ENCODE assay signal across 10 mouse cellular contexts in the genomic region with DNA sequence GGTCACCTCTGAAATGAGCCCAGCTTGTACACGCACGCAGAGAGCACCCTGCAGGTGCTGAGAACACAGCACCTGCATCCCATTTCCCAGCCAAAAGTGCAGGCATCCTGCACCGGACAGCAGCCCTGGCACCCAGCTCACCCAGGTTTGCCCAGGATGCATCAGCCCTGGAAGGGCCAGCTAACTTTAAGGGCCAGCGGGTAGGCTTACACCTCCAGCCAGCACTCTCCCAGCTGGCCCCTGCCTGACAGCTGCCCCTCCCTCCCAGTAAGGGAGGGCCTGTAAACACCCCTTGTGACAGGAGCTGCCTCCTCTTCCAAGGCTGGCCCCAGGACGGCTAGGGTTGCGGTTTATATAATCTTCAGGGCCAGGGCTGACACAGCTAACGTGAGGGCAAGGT. TPM values are rescaled to one million over a fixed set of nuclear protein-coding genes. Genes with fewer than 3 reads are reported as not detected.
DNase-seq lines count a peak whose midpoint lies in the region; ATAC-seq lines count a peak whose summit lies in the region.
"Had no signal": no experiment of that assay in that cellular context is flagged by ENCODE, and none has a peak within 500 bp of the region (broad histone marks: within the 10 kb centered on the region; RNA-seq: fewer than 3 reads in every experiment).

No protein-coding gene starts in this region.

- intact Hi-C loops in heart, postnatal 14 days (cut with DNase I) = no loop called here

- no peak overlapping the region; the same call in 1 of the 2 replicates for H3K27ac ChIP-seq in midbrain, embryonic 16.5 days (ENCODE audit: low read length)

- no peaks in the 10 kb centered on the region for H3K36me3 ChIP-seq in midbrain, embryonic 16.5 days (ENCODE audit: control insufficient read depth, insufficient read depth, low read length)

- H3K4me3 ChIP-seq in midbrain, embryonic 16.5 days (ENCODE audit: low read depth, low read length) = peak overlapping the region; percentile 90
- H3K4me3 ChIP-seq: megakaryocyte, embryonic 14.5 days had no signal

- no peaks in the 10 kb centered on the region; the same call in 1 of the 2 replicates for H3K27me3 ChIP-seq in midbrain, embryonic 16.5 days (ENCODE audit: control insufficient read depth, insufficient read depth, low read depth, low read length)

- 35% methylated on average over 7 of the region's 7 CpGs for WGBS in midbrain, embryonic 16.5 days

- peak; percentile 86 for DNase-seq in gastrocnemius, adult 18-20 months (ENCODE audit: low spot score)
- no peak for DNase-seq in gastrocnemius, postnatal 4 days (ENCODE audit: low spot score in 2 of 2)
- DNase-seq in cerebellum, postnatal 36 days = peak; percentile 52 to 55
- DNase-seq in heart, postnatal 14 days = peak; percentile 39 to 46
- DNase-seq in layer of hippocampus, postnatal 14 days (ENCODE audit: low spot score in 2 of 2) = no peak
- DNase-seq: thymus, postnatal 25 days had no signal

- H3K4me1 ChIP-seq in midbrain, embryonic 16.5 days (ENCODE audit: control insufficient read depth, insufficient read depth, low read length) = peaks cover 47% of the 10 kb centered on the region

- peak overlapping the region; percentile 98 for H3K4me2 ChIP-seq in midbrain, embryonic 16.5 days (ENCODE audit: low read length)

- H3K9me3 ChIP-seq in midbrain, embryonic 16.5 days (replicated peaks; ENCODE audit: control insufficient read depth, low read length, poor library complexity, severe bottlenecking) = no peaks in the 10 kb centered on the region
- H3K9me3 ChIP-seq: megakaryocyte, embryonic 14.5 days had no signal

- ATAC-seq in midbrain, embryonic 16.5 days = no peak
- no peak for ATAC-seq in monocyte, adult 5-6 weeks (replicated peaks; ENCODE audit: insufficient number of reproducible peaks, low FRiP score, low TSS enrichment, poor library complexity, severe bottlenecking)
- no peak for ATAC-seq in megakaryocyte, adult 5-6 weeks (ENCODE audit: poor library complexity, severe bottlenecking)

- peak overlapping the region; percentile 100 for H3K9ac ChIP-seq in midbrain, embryonic 16.5 days (ENCODE audit: low read depth, low read length)

RNA-seq across cellular contexts. Expression of a gene that starts 2.4 kb away (rescaled TPM):
- 10 to 100 TPM; 63.4 to 85.0 TPM for total RNA-seq in gastrocnemius, adult 18-20 months (2021)
- 10 to 100 TPM; 53.8 to 57.2 TPM for total RNA-seq in gastrocnemius, postnatal 4 days (2021)
- 10 to 100 TPM; 40.3 to 60.0 TPM for total RNA-seq in heart, postnatal 14 days (2021)
- polyA plus RNA-seq in midbrain, embryonic 16.5 days (2015; fragmentation: Nextera tagmentation; extraction: Ambion mirVana) = 20.8 TPM in 2 replicates
- total RNA-seq in layer of hippocampus, postnatal 14 days (2021) = 10 to 100 TPM; 91.9 to 99.8 TPM
- total RNA-seq in monocyte, adult 5-6 weeks (2017) = not detected in 3 replicates
- total RNA-seq in megakaryocyte, adult 5-6 weeks (2015) = 0.66 and 1.6 TPM in 2 replicates
- 0.33 and 0.48 TPM in 2 replicates for total RNA-seq in megakaryocyte, adult 5-6 weeks (2017)

RNA-seq across cellular contexts. Expression of a gene that starts 41.9 kb away (rescaled TPM):
- total RNA-seq in gastrocnemius, adult 18-20 months (2021) = 10 to 100 TPM; 17.3 to 23.8 TPM
- total RNA-seq in gastrocnemius, postnatal 4 days (2021) = 10 to 100 TPM; 23.7 to 26.1 TPM
- 100 to 1,000 TPM in 1 of 2 experiments, 10 to 100 TPM in 1; 99.0 to 112 TPM for total RNA-seq in heart, postnatal 14 days (2021)
- 19.3 and 22.3 TPM in 2 replicates for polyA plus RNA-seq in midbrain, embryonic 16.5 days (2015; fragmentation: Nextera tagmentation; extraction: Ambion mirVana)
- total RNA-seq in layer of hippocampus, postnatal 14 days (2021) = 10 to 100 TPM; 24.4 to 26.4 TPM
- total RNA-seq in monocyte, adult 5-6 weeks (2017) = 24.6 to 59.1 TPM (median 55.8 TPM) in 3 replicates
- total RNA-seq in megakaryocyte, adult 5-6 weeks (2015) = 76.1 and 81.6 TPM in 2 replicates
- 33.4 and 48.2 TPM in 2 replicates for total RNA-seq in megakaryocyte, adult 5-6 weeks (2017)

Comparison
In these comparisons a context has a peak if more than half of its experiments do, and no peak if none do; other contexts are left out.
1. DNase-seq: peak in gastrocnemius, adult 18-20 months (single experiment), cerebellum, postnatal 36 days (2 of 2) and heart, postnatal 14 days (2 of 2); none in gastrocnemius, postnatal 4 days (0 of 2) and layer of hippocampus, postnatal 14 days (0 of 2).
2. RNA of a gene that starts 2.4 kb away (total RNA-seq): 91.9 to 99.8 TPM in layer of hippocampus, postnatal 14 days, 63.4 to 85.0 TPM in gastrocnemius, adult 18-20 months, 40.3 to 60.0 TPM in heart, postnatal 14 days and 53.8 to 57.2 TPM in gastrocnemius, postnatal 4 days; 0.33 to 1.6 TPM in megakaryocyte, adult 5-6 weeks and not detected in monocyte, adult 5-6 weeks; every median in the first group is over 10 times any median in the second.